Mouse (Mus musculus) B cell, adult (primary cell): ENCODE measurements around the gene Ufsp1. TPM values are rescaled to one million over a fixed set of nuclear protein-coding genes. Genes with fewer than 3 reads are reported as not detected.

ENCODE experiments used
- total RNA-seq: library from RNA; stranded (reverse); gene quantifications from 4 replicates; pipeline ENCODE4 v1.2.4, GENCODE M21; 2023; ENCODE audit not compliant: inconsistent age

Gene Ufsp1
- total RNA-seq: 0.51 to 2.0 TPM (median 1.1 TPM) in 4 replicates

DNA sequence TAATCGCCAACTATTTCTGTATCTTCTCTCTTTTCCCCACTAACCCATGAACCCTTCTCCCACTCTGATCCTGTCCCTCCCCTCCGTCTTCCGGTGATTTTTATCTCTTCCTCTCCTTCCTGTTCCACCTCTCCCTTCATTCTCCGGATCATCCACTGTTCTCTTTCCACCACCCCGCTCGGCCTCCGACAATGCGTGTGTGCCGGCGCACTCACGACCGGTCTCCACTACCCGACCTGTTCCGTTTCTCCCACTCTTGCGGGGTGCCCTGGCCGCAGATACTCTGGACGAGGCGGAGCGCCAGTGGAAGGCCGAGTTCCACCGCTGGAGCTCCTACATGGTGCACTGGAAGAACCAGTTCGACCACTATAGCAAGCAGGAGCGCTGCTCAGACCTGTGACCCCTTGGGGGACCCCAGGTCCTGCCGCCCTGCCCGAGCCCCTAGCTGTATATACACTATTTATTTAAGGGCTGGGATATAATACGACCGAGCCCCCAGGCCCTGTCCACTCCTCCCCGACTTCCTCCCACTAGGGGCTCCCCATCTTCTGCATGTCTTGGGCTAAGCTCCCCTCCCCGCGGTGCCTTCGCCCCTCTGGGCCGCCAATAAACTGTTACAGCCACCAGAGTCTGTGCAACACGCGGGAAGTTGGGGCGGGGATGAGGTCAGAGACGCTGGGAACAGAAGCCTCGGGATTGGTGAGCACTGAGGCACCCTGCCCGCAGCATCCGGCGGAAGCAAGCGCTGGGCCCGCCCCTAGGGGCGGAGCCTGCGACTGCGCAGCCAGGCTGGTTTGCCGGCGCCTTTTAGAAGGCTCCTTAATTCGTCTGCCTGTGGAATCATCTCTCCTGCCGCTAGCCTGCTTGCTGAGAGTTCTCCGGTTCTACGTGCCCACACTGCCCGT, at the start of gene Ufsp1:
TSS of gene Ufsp1 (plus strand) at position 791 of the 905 bp plus-strand sequence.

DNA sequence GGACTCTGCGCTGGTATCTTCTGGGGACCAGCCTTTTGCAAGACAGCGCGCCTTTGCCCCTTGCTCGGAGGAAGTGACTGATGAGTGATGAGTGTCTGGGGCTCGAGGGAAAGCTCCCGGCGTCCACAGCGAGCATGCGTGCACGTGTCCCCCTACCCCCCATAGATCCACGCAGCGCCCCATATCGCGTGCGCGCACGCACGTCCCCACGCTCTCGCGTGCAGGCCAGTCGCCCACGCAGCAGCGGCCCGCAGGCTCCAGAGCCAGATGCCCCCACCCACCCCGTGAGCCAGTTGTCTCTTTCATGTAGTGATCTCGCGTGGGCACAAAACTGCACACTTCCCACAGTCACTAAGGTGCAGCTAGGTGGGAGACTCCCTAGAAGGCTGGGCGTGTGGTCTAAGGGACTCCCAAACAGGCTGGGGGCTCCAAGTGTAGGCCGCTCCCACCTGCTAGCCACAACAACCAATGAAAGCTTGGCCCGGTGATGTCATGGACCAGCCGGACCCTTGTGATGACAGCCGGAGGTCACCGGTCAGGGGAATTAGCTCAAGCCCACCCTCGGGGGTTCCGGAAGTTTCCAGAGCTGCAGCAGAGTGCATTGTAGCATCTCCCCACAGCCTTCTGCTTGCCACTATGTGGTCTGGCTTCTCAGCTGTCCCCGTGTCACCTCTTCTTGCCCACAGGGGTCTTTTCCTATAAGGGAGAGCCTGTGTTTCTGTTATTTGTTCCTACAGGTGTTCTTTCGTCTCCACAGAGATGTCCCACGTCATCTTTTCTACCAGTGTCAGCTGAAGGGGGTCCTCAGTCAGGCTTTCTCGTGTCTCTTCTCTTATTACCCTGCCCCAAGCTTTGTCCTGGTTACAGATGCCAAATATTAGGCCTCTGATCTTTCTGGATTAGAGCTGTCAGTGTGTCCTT, 7.1 kb upstream of the Ufsp1 start, which contains the start of gene Ache:
TSS of gene Ache (plus strand) at position 488 of the 921 bp plus-strand sequence.

DNA sequence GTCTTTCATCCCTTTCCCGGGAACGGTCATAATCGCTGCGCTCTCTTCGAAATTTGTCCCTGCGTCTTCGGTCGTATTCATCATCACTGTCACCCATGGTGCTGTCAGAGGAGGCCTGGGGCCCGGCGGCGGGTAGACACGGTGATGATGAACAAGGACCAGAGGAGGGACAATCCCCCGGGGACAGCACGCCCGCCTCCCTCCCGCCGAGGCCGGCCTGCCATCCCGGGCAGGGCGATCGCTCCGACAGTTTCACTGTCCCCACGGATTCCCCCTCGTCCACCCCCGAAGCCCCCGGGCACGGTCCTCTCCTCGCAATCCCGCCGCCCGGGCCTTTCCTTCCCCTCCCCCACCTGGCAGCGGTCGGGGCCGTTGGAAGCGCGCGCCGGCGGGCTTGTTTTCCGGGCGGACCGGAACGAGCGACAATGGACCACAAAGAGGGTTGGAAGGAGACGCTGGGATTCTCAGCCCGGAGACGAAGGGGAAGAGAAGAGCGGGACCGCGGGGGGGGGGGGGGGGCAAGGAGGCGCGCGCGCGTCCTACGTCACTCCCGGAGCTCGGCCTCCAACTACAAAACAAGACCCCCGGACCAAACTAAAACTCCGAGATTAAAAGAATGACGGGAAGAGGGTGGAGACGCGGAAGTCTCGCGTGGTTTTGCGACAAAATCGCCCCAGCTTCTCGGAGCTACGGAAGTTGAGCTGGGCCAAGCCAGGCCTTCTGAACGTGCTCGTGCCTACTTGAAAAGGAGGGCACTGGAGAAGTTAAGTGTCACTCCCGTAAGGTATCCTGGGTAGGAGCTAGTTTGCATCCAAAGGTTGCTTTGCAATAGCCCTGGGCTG, 12.9 kb downstream of the Ufsp1 start, which contains the start of gene Srrt:
TSS of gene Srrt (minus strand) at position 604 of the 842 bp plus-strand sequence.

GRCm38 (mm10) chr5:137314193-137315083, 20.0 kb downstream of the Ufsp1 start, which contains the start of gene Trip6:
Gene Trip6 (minus strand): TSS chr5:137314404.

GRCm38 (mm10) chr5:137333512-137334174, 39.2 kb downstream of the Ufsp1 start, which contains the start of gene Slc12a9:
Gene Slc12a9 (minus strand): TSS chr5:137333597.

Other genes with a start within 250 kb of the Ufsp1 start
- 21.2 to 26.8 TPM (median 22.0 TPM) in 4 replicates for gene Ap1s1, start 248.5 kb upstream of the Ufsp1 start, total RNA-seq
- gene Serpine1, start 222.4 kb upstream of the Ufsp1 start, total RNA-seq: not detected in 4 replicates
- gene Trim56, start 178.4 kb upstream of the Ufsp1 start, total RNA-seq: 58.3 to 72.3 TPM (median 64.2 TPM) in 4 replicates
- gene Muc3, start 145.3 kb upstream of the Ufsp1 start, total RNA-seq: not detected in 4 replicates
- gene Muc3a, start 82.2 kb upstream of the Ufsp1 start, total RNA-seq: 10.4 to 13.8 TPM (median 11.2 TPM) in 4 replicates
- 0.32 to 0.48 TPM (median 0.41 TPM) in 4 replicates for gene Ache, start 7.1 kb upstream of the Ufsp1 start, total RNA-seq
- 401 to 449 TPM (median 426 TPM) in 4 replicates for gene Srrt, start 13.0 kb downstream of the Ufsp1 start, total RNA-seq
- 7.3 to 8.7 TPM (median 8.2 TPM) in 4 replicates for gene Trip6, start 19.8 kb downstream of the Ufsp1 start, total RNA-seq
- 19.7 to 22.5 TPM (median 20.8 TPM) in 4 replicates for gene Slc12a9, start 39.0 kb downstream of the Ufsp1 start, total RNA-seq
- not detected in 4 replicates for gene Ephb4, start 55.5 kb downstream of the Ufsp1 start, total RNA-seq
- gene Zan, start 182.4 kb downstream of the Ufsp1 start, total RNA-seq: not detected in 4 replicates
- 30.1 to 38.1 TPM (median 33.0 TPM) in 4 replicates for gene Pop7, start 207.9 kb downstream of the Ufsp1 start, total RNA-seq
- gene Gigyf1, start 223.9 kb downstream of the Ufsp1 start, total RNA-seq: 114 to 121 TPM (median 115 TPM) in 4 replicates
- not detected in 4 replicates for gene Epo, start 238.6 kb downstream of the Ufsp1 start, total RNA-seq
- gene Gnb2, start 238.9 kb downstream of the Ufsp1 start, total RNA-seq: 346 to 423 TPM (median 404 TPM) in 4 replicates